Mouse (Mus musculus) MEL (cell line): ENCODE measurements at regions not wholly inside any gene's neighbourhood (a gene's known extent, or its start where the extent isn't known, plus 50 kb on each side); places are given as distances from the start of the nearest gene placed in this dataset.

Source experiments
- DNase-seq: peaks from one replicate; pipeline ENCODE4 v3.0.0; 2011; ENCODE audit warnings: low read depth, low spot score
- H3K27ac ChIP-seq: 2 replicates; pipeline ENCODE4 v1.5.1; 2012; ENCODE audit warnings: low read depth, mild to moderate bottlenecking, control low read depth, low read length, moderate library complexity; ENCODE audit not compliant: control insufficient read depth
- H3K27me3 ChIP-seq, 2 experiments: fragments of 150-350 bp in 1 of 2; sonication (generic) in 1 of 2; 2 replicates each; pipeline ENCODE4 v1.6.1; 2012; ENCODE audit warnings: low read length in 2 of 2, mild to moderate bottlenecking in 2 of 2, improper control_type of control experiment in 1 of 2, moderate library complexity in 1 of 2; ENCODE audit not compliant: insufficient read depth in 2 of 2, control insufficient read depth in 1 of 2
- H3K36me3 ChIP-seq, 2 experiments: 2 replicates each; pipeline ENCODE4 v1.6.1; 2012 to 2014; ENCODE audit warnings: low read length in 2 of 2, improper control_type of control experiment in 1 of 2, inconsistent platforms in 1 of 2, mild to moderate bottlenecking in 1 of 2; ENCODE audit not compliant: insufficient read depth in 2 of 2, control insufficient read depth in 1 of 2
- H3K4me1 ChIP-seq, 2 experiments: fragments of 150-350 bp in 1 of 2; sonication (generic) in 1 of 2; 2 replicates each; pipeline ENCODE4 v1.6.1; 2012; ENCODE audit warnings: low read length in 2 of 2, improper control_type of control experiment in 1 of 2, mild to moderate bottlenecking in 1 of 2; ENCODE audit not compliant: insufficient read depth in 2 of 2, control insufficient read depth in 1 of 2
- H3K4me3 ChIP-seq, 2 experiments: fragments of 150-350 bp in 1 of 2; sonication (generic) in 1 of 2; 2 replicates each; pipeline ENCODE4 v1.5.1; 2012; ENCODE audit warnings: low read depth in 2 of 2, low read length in 2 of 2, mild to moderate bottlenecking in 2 of 2, moderate library complexity in 2 of 2, control low read depth in 1 of 2, improper control_type of control experiment in 1 of 2; ENCODE audit not compliant: control insufficient read depth in 1 of 2, insufficient read depth in 1 of 2
- H3K79me2 ChIP-seq: 2 replicates; pipeline ENCODE4 v1.6.1; 2012; ENCODE audit warnings: mild to moderate bottlenecking, low read length, moderate library complexity; ENCODE audit not compliant: control insufficient read depth, poor library complexity, insufficient read depth
- H3K9ac ChIP-seq: 2 replicates; pipeline ENCODE4 v1.6.1; 2012; ENCODE audit warnings: low read depth, mild to moderate bottlenecking, control low read depth, low read length, moderate library complexity; ENCODE audit not compliant: control insufficient read depth, poor library complexity, severe bottlenecking
- H3K9me3 ChIP-seq: fragments of 150-350 bp; sonication (generic); replicated peaks from 2 replicates; pipeline ENCODE4 v1.6.1; 2012; ENCODE audit warnings: mild to moderate bottlenecking, low read length, improper control_type of control experiment, moderate library complexity; ENCODE audit not compliant: insufficient read depth
- CHD1 ChIP-seq: IDR thresholded peaks from 2 replicates; pipeline ENCODE4 v1.6.1; 2012; ENCODE audit warnings: low read depth, mild to moderate bottlenecking, inconsistent platforms, low read length, improper control_type of control experiment
- CTCF ChIP-seq, 3 experiments: IDR thresholded peaks in 2 of 3; conservative IDR thresholded peaks in 1 of 3; 2 replicates each; pipeline ENCODE4 v1.5.1; 2011 to 2012; ENCODE audit warnings: low read length in 3 of 3, low read depth in 2 of 3, mild to moderate bottlenecking in 2 of 3, improper control_type of control experiment in 1 of 3, inconsistent platforms in 1 of 3, mixed read lengths in 1 of 3, moderate library complexity in 1 of 3; ENCODE audit not compliant: control insufficient read depth in 1 of 3, insufficient read depth in 1 of 3, poor library complexity in 1 of 3, severe bottlenecking in 1 of 3
- EP300 ChIP-seq, 2 experiments: IDR thresholded peaks; 2 replicates each; pipeline ENCODE4 v1.6.1; 2011; ENCODE audit warnings: improper control_type of control experiment in 2 of 2, low read length in 2 of 2, low read depth in 1 of 2, mild to moderate bottlenecking in 1 of 2
- ETS1 ChIP-seq: IDR thresholded peaks from 2 replicates; pipeline ENCODE4 v1.6.1; 2012; ENCODE audit warnings: low read depth, mild to moderate bottlenecking, inconsistent platforms, low read length, improper control_type of control experiment, moderate library complexity
- GABPA ChIP-seq: IDR thresholded peaks from 2 replicates; pipeline ENCODE4 v1.6.1; 2012; ENCODE audit warnings: low read depth, mild to moderate bottlenecking, inconsistent platforms, low read length, improper control_type of control experiment, moderate library complexity
- GATA1 ChIP-seq: IDR thresholded peaks from 2 replicates; pipeline ENCODE4 v1.6.1; 2011; ENCODE audit warnings: low read depth, low read length, improper control_type of control experiment
- KAT2A ChIP-seq: conservative IDR thresholded peaks from 2 replicates; pipeline ENCODE4 v1.6.1; 2012; ENCODE audit warnings: low read depth, low read length, improper control_type of control experiment, inconsistent platforms
- MAFK ChIP-seq: IDR thresholded peaks from 2 replicates; pipeline ENCODE4 v1.6.1; 2011; ENCODE audit warnings: low read depth, mild to moderate bottlenecking, low read length, improper control_type of control experiment, borderline replicate concordance
- MAX ChIP-seq: IDR thresholded peaks from 2 replicates; pipeline ENCODE4 v1.6.1; 2011; ENCODE audit warnings: low read length, improper control_type of control experiment
- MEF2A ChIP-seq: IDR thresholded peaks from 2 replicates; pipeline ENCODE4 v1.6.1; 2014; ENCODE audit warnings: low read depth, mild to moderate bottlenecking, inconsistent platforms, low read length, improper control_type of control experiment; ENCODE audit not compliant: poor library complexity, insufficient replicate concordance, severe bottlenecking; ENCODE audit errors: extremely low read depth
- MXI1 ChIP-seq: IDR thresholded peaks from 2 replicates; pipeline ENCODE4 v1.6.1; 2011; ENCODE audit warnings: mild to moderate bottlenecking, low read depth, low read length, improper control_type of control experiment
- MYB ChIP-seq: IDR thresholded peaks from 2 replicates; pipeline ENCODE4 v1.6.1; 2011; ENCODE audit warnings: mild to moderate bottlenecking, low read depth, low read length, improper control_type of control experiment
- NELFE ChIP-seq: IDR thresholded peaks from 2 replicates; pipeline ENCODE4 v1.6.1; 2011; ENCODE audit warnings: low read depth, low read length, improper control_type of control experiment
- POLR2A ChIP-seq, 2 experiments: IDR thresholded peaks; 2 replicates each; pipeline ENCODE4 v1.6.1; 2011 to 2012; ENCODE audit warnings: low read length in 2 of 2, mild to moderate bottlenecking in 2 of 2, control low read depth in 1 of 2, improper control_type of control experiment in 1 of 2, low read depth in 1 of 2, moderate library complexity in 1 of 2; ENCODE audit not compliant: control insufficient read depth in 1 of 2, insufficient read depth in 1 of 2, poor library complexity in 1 of 2
- POLR2AphosphoS2 ChIP-seq: IDR thresholded peaks from 2 replicates; pipeline ENCODE4 v1.6.1; 2011; ENCODE audit warnings: low read length, improper control_type of control experiment
- POLR2AphosphoS5 ChIP-seq: IDR thresholded peaks from 2 replicates; pipeline ENCODE4 v1.6.1; 2012; ENCODE audit warnings: low read depth, borderline replicate concordance, mild to moderate bottlenecking, inconsistent platforms, low read length, moderate library complexity, mixed read lengths
- RAD21 ChIP-seq: IDR thresholded peaks from 2 replicates; pipeline ENCODE4 v1.6.1; 2011; ENCODE audit warnings: mild to moderate bottlenecking, low read depth, low read length, improper control_type of control experiment
- SIN3A ChIP-seq: IDR thresholded peaks from 2 replicates; pipeline ENCODE4 v1.6.1; 2012; ENCODE audit warnings: low read length, improper control_type of control experiment, inconsistent platforms
- SMC3 ChIP-seq: IDR thresholded peaks from 2 replicates; pipeline ENCODE4 v1.6.1; 2011; ENCODE audit warnings: low read depth, low read length, improper control_type of control experiment
- TAL1 ChIP-seq: IDR thresholded peaks from 2 replicates; pipeline ENCODE4 v1.6.1; 2012; ENCODE audit warnings: mild to moderate bottlenecking, inconsistent platforms, low read length, moderate library complexity, mixed read lengths
- TBP ChIP-seq: IDR thresholded peaks from 2 replicates; pipeline ENCODE4 v1.8.0; 2011; ENCODE audit warnings: low read depth, low read length, improper control_type of control experiment
- UBTF ChIP-seq: IDR thresholded peaks from 2 replicates; pipeline ENCODE4 v1.6.1; 2012; ENCODE audit warnings: low read depth, mild to moderate bottlenecking, inconsistent platforms, low read length, improper control_type of control experiment, moderate library complexity, borderline replicate concordance; ENCODE audit not compliant: insufficient read depth
- USF2 ChIP-seq, 2 experiments: IDR thresholded peaks; 2 replicates each; pipeline ENCODE4 v1.6.1; 2011 to 2012; ENCODE audit warnings: improper control_type of control experiment in 2 of 2, low read length in 2 of 2, borderline replicate concordance in 1 of 2, inconsistent platforms in 1 of 2, low read depth in 1 of 2, mild to moderate bottlenecking in 1 of 2; ENCODE audit not compliant: insufficient read depth in 1 of 2
- ZC3H11A ChIP-seq: IDR thresholded peaks from 2 replicates; pipeline ENCODE4 v1.6.1; 2012; ENCODE audit warnings: low read depth, mild to moderate bottlenecking, inconsistent platforms, low read length, improper control_type of control experiment
- ZMIZ1 ChIP-seq: IDR thresholded peaks from 2 replicates; pipeline ENCODE4 v1.6.1; 2012; ENCODE audit warnings: low read depth, mild to moderate bottlenecking, inconsistent platforms, low read length, improper control_type of control experiment, moderate library complexity
- ZNF384 ChIP-seq: IDR thresholded peaks from 2 replicates; pipeline ENCODE4 v1.6.1; 2012; ENCODE audit warnings: low read depth, mild to moderate bottlenecking, inconsistent platforms, low read length, improper control_type of control experiment

DNA sequence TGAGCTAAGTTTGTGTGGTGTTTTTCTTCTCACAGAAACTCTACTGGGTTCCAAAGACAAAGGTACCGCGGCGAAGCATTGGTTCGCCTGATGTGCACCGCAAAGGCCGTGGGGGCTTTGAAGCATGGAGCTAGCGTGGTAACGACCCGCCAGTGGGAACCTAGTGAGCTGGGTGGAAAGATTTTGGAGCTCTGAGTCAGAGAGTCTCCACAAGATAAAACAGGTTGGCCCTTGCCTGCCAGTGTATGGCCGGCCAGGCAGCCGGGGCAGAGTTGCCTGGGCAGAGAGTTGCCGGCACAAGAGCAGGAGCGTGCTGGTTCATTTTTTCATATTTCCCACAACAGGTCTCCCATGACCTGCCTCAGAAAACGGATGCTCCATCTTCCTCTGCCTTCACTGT is 52.3 kb upstream of the Xpo1 start:
- no peak for TF ChIP-seq SIN3A
- no peak for TF ChIP-seq ZC3H11A
- TF ChIP-seq RAD21 = no peak
- no peak for TF ChIP-seq ZNF384
- TF ChIP-seq TAL1 = no peak
- TF ChIP-seq KAT2A = no peak
- TF ChIP-seq MEF2A = no peak
- TF ChIP-seq MYB = no peak
- TF ChIP-seq MAX = no peak
- TF ChIP-seq MXI1 = no peak
- no peak for TF ChIP-seq GATA1
- TF ChIP-seq MAFK = no peak
- TF ChIP-seq ZMIZ1 = no peak
- TF ChIP-seq CHD1 = no peak
- TF ChIP-seq GABPA = no peak
- no peak for TF ChIP-seq USF2 (IDR thresholded peaks at IDR 0.05; ENCODE audit: borderline replicate concordance in 1 of 2, insufficient read depth in 1 of 2, low read depth in 1 of 2, low read length in 2 of 2)
- TF ChIP-seq NELFE = no peak
- no peak for TF ChIP-seq POLR2A (IDR thresholded peaks at IDR 0.05; ENCODE audit: control insufficient read depth in 1 of 2, insufficient read depth in 1 of 2, low read depth in 1 of 2, low read length in 2 of 2, poor library complexity in 1 of 2)
- TF ChIP-seq ETS1 = no peak
- Histone ChIP-seq H3K27ac (no peak overlapping the region), H3K9ac (no peak overlapping the region), H3K4me3 (no peak overlapping the region), H3K27me3 (peaks cover 0 to 2% of the 10 kb centered on the region in 2 experiments; a peak in 3 of 4 replicates), H3K36me3 (no peaks in the 10 kb centered on the region), H3K4me1 (no peaks in the 10 kb centered on the region), H3K9me3 (no peaks in the 10 kb centered on the region), H3K79me2 (no peaks in the 10 kb centered on the region)
- no peak for DNase-seq

DNA sequence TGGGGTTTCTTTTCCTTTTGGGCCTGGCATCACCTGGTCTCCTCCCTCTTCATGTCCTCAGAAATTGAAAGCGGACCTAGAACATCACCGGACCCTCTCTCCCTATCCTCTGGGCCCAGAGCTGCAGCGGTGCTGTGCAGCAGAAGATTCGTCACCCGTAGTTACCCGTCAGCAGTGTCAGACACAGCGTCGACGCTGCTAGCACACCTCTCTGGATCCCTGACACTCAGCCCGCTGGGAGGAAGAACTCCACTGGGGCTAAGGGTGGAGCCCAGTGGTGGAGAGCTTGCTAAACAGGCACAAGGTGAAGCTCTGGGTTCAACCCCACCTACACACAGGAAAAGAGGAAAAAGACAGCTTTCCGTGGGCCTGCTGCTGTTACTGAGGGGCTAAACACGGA is 51.8 kb upstream of the Xpo1 start:
- H3K27me3 ChIP-seq = peaks cover 0 to 2% of the 10 kb centered on the region in 2 experiments; a peak in 3 of 4 replicates
- DNase-seq = no peak
- no peaks in the 10 kb centered on the region for H3K4me1 ChIP-seq
- H3K79me2 ChIP-seq = no peaks in the 10 kb centered on the region
- TF ChIP-seq EP300 (IDR thresholded peaks at IDR 0.05; ENCODE audit: low read depth in 1 of 2, low read length in 2 of 2) (no peak), TBP (no peak), SMC3 (no peak), RAD21 (no peak), TAL1 (no peak), POLR2AphosphoS5 (no peak), KAT2A (no peak), MEF2A (no peak), CTCF (IDR thresholded peaks at IDR 0.05 in 2 of 3, conservative IDR thresholded peaks at IDR 0.05 in 1 of 3; ENCODE audit: control insufficient read depth in 1 of 3, insufficient read depth in 1 of 3, low read depth in 2 of 3, low read length in 3 of 3, poor library complexity in 1 of 3, severe bottlenecking in 1 of 3) (no peak), UBTF (no peak), NELFE (no peak), POLR2AphosphoS2 (no peak)
- H3K27ac ChIP-seq = no peak overlapping the region
- H3K4me3 ChIP-seq = no peak overlapping the region
- no peaks in the 10 kb centered on the region for H3K9me3 ChIP-seq
- H3K9ac ChIP-seq = no peak overlapping the region
- no peaks in the 10 kb centered on the region for H3K36me3 ChIP-seq
